Mouse (Mus musculus): ENCODE results near the gene Cpt2. TPM values are rescaled to one million over a fixed set of nuclear protein-coding genes. Genes with fewer than 3 reads are reported as not detected.
A peak's percentile ranks its signal among the peaks of the same experiment; 100 is the strongest.

Cpt2 gene
- total and polyA plus RNA-seq, 3 experiments = 10.8 to 14.1 (median 13.5) TPM

DNA sequence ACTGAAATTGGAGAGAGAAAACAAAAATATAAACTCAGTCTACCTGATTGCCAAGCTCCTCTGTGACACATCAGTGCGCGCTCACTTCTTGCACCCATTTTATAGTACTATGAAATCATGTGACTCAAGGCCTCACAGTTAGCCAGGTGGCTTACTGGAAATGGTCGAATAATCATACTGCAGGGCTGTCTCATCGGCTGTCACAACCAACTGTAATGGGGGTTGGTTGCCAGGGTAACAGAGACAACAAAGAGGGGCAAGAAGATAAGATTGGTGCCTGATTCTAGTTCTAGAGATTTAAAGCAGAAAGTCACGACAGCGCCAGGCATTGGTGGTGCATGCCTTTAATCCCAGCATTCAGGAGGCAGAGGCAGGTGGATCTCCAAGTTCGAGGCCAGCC, 64.4 kb downstream of the Cpt2 start:
- Histone ChIP-seq H3K4me1 (ENCODE audit: control insufficient read depth in 1 of 2, insufficient read depth in 2 of 2) (no peaks in the 10 kb centered on the region), H3K79me2 (replicated peaks; ENCODE audit: control insufficient read depth, extremely low read depth, insufficient read depth, poor library complexity, severe bottlenecking) (no peaks in the 10 kb centered on the region), H3K9ac (ENCODE audit: insufficient read depth, low read depth) (no peak overlapping the region), H3K27me3 (replicated peaks) (no peaks in the 10 kb centered on the region), H3K9me3 (replicated peaks; ENCODE audit: low read length) (no peaks in the 10 kb centered on the region), H3K27ac (ENCODE audit: insufficient read depth, low read depth) (no peak overlapping the region), H3K4me2 (ENCODE audit: insufficient read depth, low read depth, poor library complexity, severe bottlenecking) (no peak overlapping the region), H3K4me3 (replicated peaks in 1 of 3; ENCODE audit: low read depth in 2 of 3, low read length in 2 of 3, poor library complexity in 1 of 3) (no peak overlapping the region), H3K36me3 (replicated peaks in 1 of 2; ENCODE audit: control insufficient read depth in 1 of 2, insufficient read depth in 1 of 2, low read length in 1 of 2) (peaks cover 49 to 95% of the 10 kb centered on the region in 2 experiments)
- dilution Hi-C loops (cut with MboI; ENCODE audit: extremely low pct_ligation_motif_present, extremely low pct_unique_long_range_greater_than_20kb, low sequenced_read_pairs) = no loop called here
- in situ Hi-C loops (cut with MboI; ENCODE audit: low pct_ligation_motif_present, low pct_unique_long_range_greater_than_20kb, low sequenced_read_pairs) = no loop called here
- DNase-seq (ENCODE audit: extremely low read depth) = no peak
- TF ChIP-seq KAT2A (IDR thresholded peaks at IDR 0.05; ENCODE audit: insufficient replicate concordance, low read length) = no peak
- TF ChIP-seq CHD2 (IDR thresholded peaks at IDR 0.05; ENCODE audit: low read length) = no peak
- no peak for TF ChIP-seq PAX5 (IDR thresholded peaks at IDR 0.05; ENCODE audit: low read length)

DNA sequence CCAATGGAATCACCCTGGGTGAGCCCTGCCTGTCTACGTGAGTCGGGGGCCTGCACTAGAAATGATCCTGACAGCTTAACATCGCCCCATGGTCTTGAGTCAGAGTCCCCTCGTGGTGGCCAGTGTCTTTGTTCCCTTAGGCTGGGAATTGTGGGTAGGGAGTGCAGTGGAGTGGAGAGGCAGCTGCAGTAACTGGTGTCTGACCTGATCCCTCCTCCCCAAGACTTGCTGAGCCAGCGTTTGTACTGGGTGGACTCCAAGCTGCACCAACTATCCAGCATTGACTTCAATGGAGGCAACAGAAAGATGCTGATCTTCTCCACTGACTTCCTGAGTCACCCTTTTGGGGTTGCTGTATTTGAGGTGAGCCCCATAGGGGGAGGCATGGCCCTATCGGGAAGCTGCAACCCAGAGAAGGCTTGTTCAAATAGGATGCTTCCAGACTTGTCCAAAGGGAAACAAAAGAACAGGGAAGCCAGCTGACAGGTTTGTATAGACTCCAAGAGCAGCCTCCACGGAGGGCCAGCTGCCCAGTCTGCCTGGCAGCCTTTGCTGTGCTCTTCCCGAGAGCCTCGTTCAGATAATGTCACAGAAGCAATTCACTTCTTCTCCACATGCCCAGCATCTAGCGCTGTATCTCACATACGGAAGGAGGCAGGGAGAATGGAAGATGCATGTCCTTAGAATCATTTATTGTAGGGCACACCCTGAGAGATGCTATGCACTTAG, 66.3 kb downstream of the Cpt2 start:
- in situ Hi-C loops (cut with MboI; ENCODE audit: low pct_ligation_motif_present, low pct_unique_long_range_greater_than_20kb, low sequenced_read_pairs) = no loop called here
- H3K79me2 ChIP-seq (replicated peaks; ENCODE audit: control insufficient read depth, extremely low read depth, insufficient read depth, poor library complexity, severe bottlenecking) = no peaks in the 10 kb centered on the region
- no peak overlapping the region for H3K4me2 ChIP-seq (ENCODE audit: insufficient read depth, low read depth, poor library complexity, severe bottlenecking)
- dilution Hi-C loops (cut with MboI; ENCODE audit: extremely low pct_ligation_motif_present, extremely low pct_unique_long_range_greater_than_20kb, low sequenced_read_pairs) = no loop called here
- H3K9ac ChIP-seq (ENCODE audit: insufficient read depth, low read depth) = no peak overlapping the region
- no peak for DNase-seq (ENCODE audit: extremely low read depth)
- TF ChIP-seq SMC3 (IDR thresholded peaks at IDR 0.05; ENCODE audit: low read depth, low read length) (no peak), RCOR1 (conservative IDR thresholded peaks at IDR 0.05; ENCODE audit: low read depth, low read length) (no peak), KAT2A (IDR thresholded peaks at IDR 0.05; ENCODE audit: insufficient replicate concordance, low read length) (no peak), NRF1 (IDR thresholded peaks at IDR 0.05; ENCODE audit: low read depth, low read length) (no peak), CHD2 (IDR thresholded peaks at IDR 0.05; ENCODE audit: low read length) (no peak), PAX5 (IDR thresholded peaks at IDR 0.05; ENCODE audit: low read length) (no peak), MAFK (IDR thresholded peaks at IDR 0.05; ENCODE audit: insufficient replicate concordance, low read length) (peak; percentile 44; the same call in 1 of the 2 replicates)
- H3K4me3 ChIP-seq (replicated peaks in 1 of 3; ENCODE audit: low read depth in 2 of 3, low read length in 2 of 3, poor library complexity in 1 of 3) = no peak overlapping the region
- no peaks in the 10 kb centered on the region for H3K27me3 ChIP-seq (replicated peaks)
- H3K9me3 ChIP-seq (replicated peaks; ENCODE audit: low read length) = no peaks in the 10 kb centered on the region
- no peaks in the 10 kb centered on the region for H3K4me1 ChIP-seq (ENCODE audit: control insufficient read depth in 1 of 2, insufficient read depth in 2 of 2)
- peaks cover 51 to 98% of the 10 kb centered on the region in 2 experiments for H3K36me3 ChIP-seq (replicated peaks in 1 of 2; ENCODE audit: control insufficient read depth in 1 of 2, insufficient read depth in 1 of 2, low read length in 1 of 2)
- no peak overlapping the region for H3K27ac ChIP-seq (ENCODE audit: insufficient read depth, low read depth)

Other genes with a start within 250 kb of the Cpt2 start
- gene Dmrtb1, start 239.4 kb downstream of the Cpt2 start, total RNA-seq (2012; rRNA removed) = not detected in 2 replicates
- not detected in 2 replicates for gene Dmrtb1, start 239.4 kb downstream of the Cpt2 start, total RNA-seq (2014; rRNA removed)
- gene Dmrtb1, start 239.4 kb downstream of the Cpt2 start, polyA plus RNA-seq (2012; ENCODE audit: insufficient read length, low read depth) = not detected in 2 replicates
- 12.8 and 14.2 TPM in 2 replicates for gene Lrp8, start 121.3 kb downstream of the Cpt2 start, total RNA-seq (2012; rRNA removed)
- gene Lrp8, start 121.3 kb downstream of the Cpt2 start, total RNA-seq (2014; rRNA removed) = 5.0 and 6.4 TPM in 2 replicates
- gene Lrp8, start 121.3 kb downstream of the Cpt2 start, polyA plus RNA-seq (2012; ENCODE audit: insufficient read length, low read depth) = 21.1 and 25.2 TPM in 2 replicates
- gene Magoh, start 43.9 kb downstream of the Cpt2 start, total RNA-seq (2012; rRNA removed) = 165 and 201 TPM in 2 replicates
- gene Magoh, start 43.9 kb downstream of the Cpt2 start, total RNA-seq (2014; rRNA removed) = 369 and 395 TPM in 2 replicates
- gene Magoh, start 43.9 kb downstream of the Cpt2 start, polyA plus RNA-seq (2012; ENCODE audit: insufficient read length, low read depth) = 217 and 230 TPM in 2 replicates
- gene 0610037L13Rik, start 33.8 kb downstream of the Cpt2 start, total RNA-seq (2012; rRNA removed) = 43.8 and 51.4 TPM in 2 replicates
- 54.3 and 70.8 TPM in 2 replicates for gene 0610037L13Rik, start 33.8 kb downstream of the Cpt2 start, total RNA-seq (2014; rRNA removed)
- 40.7 and 46.1 TPM in 2 replicates for gene 0610037L13Rik, start 33.8 kb downstream of the Cpt2 start, polyA plus RNA-seq (2012; ENCODE audit: insufficient read length, low read depth)
- not detected in 2 replicates for gene Slc1a7, start 44.7 kb upstream of the Cpt2 start, total RNA-seq (2012; rRNA removed)
- gene Slc1a7, start 44.7 kb upstream of the Cpt2 start, total RNA-seq (2014; rRNA removed) = not detected in 2 replicates
- gene Slc1a7, start 44.7 kb upstream of the Cpt2 start, polyA plus RNA-seq (2012; ENCODE audit: insufficient read length, low read depth) = not detected in 2 replicates
- 0.04 TPM in 2 replicates for gene Podn, start 172.8 kb upstream of the Cpt2 start, total RNA-seq (2012; rRNA removed)
- gene Podn, start 172.8 kb upstream of the Cpt2 start, total RNA-seq (2014; rRNA removed) = not detected in 2 replicates
- gene Podn, start 172.8 kb upstream of the Cpt2 start, polyA plus RNA-seq (2012; ENCODE audit: insufficient read length, low read depth) = not detected in 2 replicates
- gene Scp2, start 221.4 kb upstream of the Cpt2 start, total RNA-seq (2012; rRNA removed) = 97.8 and 103 TPM in 2 replicates
- 121 and 127 TPM in 2 replicates for gene Scp2, start 221.4 kb upstream of the Cpt2 start, total RNA-seq (2014; rRNA removed)
- 65.0 and 65.8 TPM in 2 replicates for gene Scp2, start 221.4 kb upstream of the Cpt2 start, polyA plus RNA-seq (2012; ENCODE audit: insufficient read length, low read depth)
- 47.0 and 51.1 TPM in 2 replicates for gene Echdc2, start 241.8 kb upstream of the Cpt2 start, total RNA-seq (2012; rRNA removed)
- 45.5 and 51.9 TPM in 2 replicates for gene Echdc2, start 241.8 kb upstream of the Cpt2 start, total RNA-seq (2014; rRNA removed)
- gene Echdc2, start 241.8 kb upstream of the Cpt2 start, polyA plus RNA-seq (2012; ENCODE audit: insufficient read length, low read depth) = 53.4 and 54.3 TPM in 2 replicates

Measured in CH12.LX (cell line).